Mouse (Mus musculus) embryonic facial prominence, embryonic 12.5 days (tissue): ENCODE data around the gene Spag16. TPM values are rescaled to one million over a fixed set of nuclear protein-coding genes. Genes with fewer than 3 reads are reported as not detected.

Source experiments
- ATAC-seq: fragments of 200-750 bp; cut with Nextera tagmentation; 2 replicates; pipeline ENCODE4 v1.8.0; 2017; ENCODE audit not compliant: insufficient number of reproducible peaks, insufficient read depth, low FRiP score, low TSS enrichment
- H3K27ac ChIP-seq: fragments of 300-500 bp; sonication (generic); 2 replicates; pipeline ENCODE4 v1.5.1; 2016; ENCODE audit warnings: mild to moderate bottlenecking
- H3K27me3 ChIP-seq: fragments of 300-500 bp; sonication (generic); 2 replicates; pipeline ENCODE4 v1.6.1; 2016; ENCODE audit warnings: mild to moderate bottlenecking, moderate library complexity
- H3K36me3 ChIP-seq: fragments of 300-500 bp; sonication (generic); 2 replicates; pipeline ENCODE4 v1.6.1; 2016; ENCODE audit warnings: mild to moderate bottlenecking
- H3K4me1 ChIP-seq: fragments of 300-500 bp; sonication (generic); 2 replicates; pipeline ENCODE4 v1.6.1; 2016
- H3K4me2 ChIP-seq: fragments of 300-500 bp; sonication (generic); replicated peaks from 2 replicates; pipeline ENCODE4 v1.6.1; 2016; ENCODE audit warnings: mild to moderate bottlenecking, moderate library complexity
- H3K4me3 ChIP-seq: fragments of 300-500 bp; sonication (generic); 2 replicates; pipeline ENCODE4 v1.5.1; 2016; ENCODE audit warnings: mild to moderate bottlenecking
- H3K9ac ChIP-seq: fragments of 300-500 bp; sonication (generic); 2 replicates; pipeline ENCODE4 v1.6.1; 2016; ENCODE audit warnings: mild to moderate bottlenecking, moderate library complexity
- H3K9me3 ChIP-seq: fragments of 300-500 bp; sonication (generic); 2 replicates; pipeline ENCODE4 v1.6.1; 2016; ENCODE audit warnings: mild to moderate bottlenecking, moderate library complexity
- WGBS: fragments of 180-500 bp; shearing (Covaris S2); methylation state at CpG from one replicate; pipeline ENCODE4 v1.1.7; 2016; 5-methylcytosine and 5-hydroxymethylcytosine counted together
- polyA plus RNA-seq: library from polyadenylated mRNA; unstranded; fragments of >200 nt; fragmentation: Nextera tagmentation; extraction: Ambion mirVana; gene quantifications from 2 replicates; pipeline ENCODE4 v1.2.1, GENCODE M21; 2016

Gene Spag16
- polyA plus RNA-seq, 1 experiment from 2014 or later: 1.2 TPM

DNA sequence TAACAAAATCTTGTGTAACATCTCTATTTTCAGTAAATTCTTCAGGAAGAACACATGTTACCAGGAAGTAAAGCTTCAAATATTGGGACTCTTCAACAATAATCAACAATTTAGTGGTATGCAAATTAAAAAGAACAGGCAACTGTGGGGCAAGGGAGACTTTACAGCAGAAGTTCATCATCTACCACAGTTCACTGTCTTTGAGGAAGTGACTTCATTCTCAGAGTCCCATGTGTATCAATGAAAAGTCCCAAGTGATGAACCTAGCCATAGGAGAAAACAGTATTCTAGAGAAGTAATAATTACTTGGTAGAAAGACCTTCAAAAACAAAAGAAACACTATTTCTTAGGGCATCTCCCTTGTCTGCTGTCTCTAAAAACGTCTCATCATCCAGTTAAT is 457.4 kb downstream of the Spag16 start:
- 68% methylated on average over 1 of the region's 1 CpGs for WGBS
- ATAC-seq: no peak
- Histone ChIP-seq H3K27ac (no peak overlapping the region), H3K4me3 (no peak overlapping the region), H3K27me3 (no peaks in the 10 kb centered on the region), H3K4me2 (no peak overlapping the region), H3K36me3 (no peaks in the 10 kb centered on the region), H3K4me1 (no peaks in the 10 kb centered on the region), H3K9ac (no peak overlapping the region), H3K9me3 (no peaks in the 10 kb centered on the region)

DNA sequence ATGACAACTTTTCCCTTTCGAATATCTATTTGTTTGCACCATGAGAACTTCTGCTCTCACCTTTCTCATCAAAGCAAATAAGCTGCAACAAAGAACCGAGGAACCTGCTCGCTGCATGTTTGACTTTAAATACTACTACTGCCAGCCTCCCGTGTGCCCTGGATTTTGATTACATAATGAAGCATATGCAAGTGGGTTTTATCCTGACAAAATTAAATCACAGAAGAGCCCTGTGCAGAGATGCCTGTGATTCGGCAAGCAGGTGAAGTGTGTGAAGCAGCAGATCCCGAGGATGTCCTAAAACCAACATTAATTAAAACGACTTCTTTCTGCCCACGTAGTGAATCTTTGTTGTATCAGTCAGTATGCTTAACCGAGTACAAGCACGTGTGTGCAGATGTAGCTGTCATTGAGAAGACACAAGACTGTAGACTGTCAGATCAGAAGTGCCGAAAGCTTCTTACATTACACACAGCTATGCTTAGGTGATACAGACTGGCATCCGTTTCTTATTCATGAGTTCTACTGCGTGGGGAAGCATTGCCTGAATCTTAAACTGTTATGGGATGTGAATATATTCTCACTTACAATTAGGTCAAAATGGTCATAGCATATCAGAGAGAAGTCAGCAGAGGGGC is 489.5 kb downstream of the Spag16 start:
- Histone ChIP-seq H3K9me3 (no peaks in the 10 kb centered on the region), H3K4me1 (no peaks in the 10 kb centered on the region), H3K27ac (no peak overlapping the region), H3K27me3 (no peaks in the 10 kb centered on the region), H3K9ac (no peak overlapping the region), H3K36me3 (no peaks in the 10 kb centered on the region), H3K4me2 (no peak overlapping the region), H3K4me3 (no peak overlapping the region)
- WGBS: 80% methylated on average over 13 of the region's 13 CpGs
- ATAC-seq: no peak

DNA sequence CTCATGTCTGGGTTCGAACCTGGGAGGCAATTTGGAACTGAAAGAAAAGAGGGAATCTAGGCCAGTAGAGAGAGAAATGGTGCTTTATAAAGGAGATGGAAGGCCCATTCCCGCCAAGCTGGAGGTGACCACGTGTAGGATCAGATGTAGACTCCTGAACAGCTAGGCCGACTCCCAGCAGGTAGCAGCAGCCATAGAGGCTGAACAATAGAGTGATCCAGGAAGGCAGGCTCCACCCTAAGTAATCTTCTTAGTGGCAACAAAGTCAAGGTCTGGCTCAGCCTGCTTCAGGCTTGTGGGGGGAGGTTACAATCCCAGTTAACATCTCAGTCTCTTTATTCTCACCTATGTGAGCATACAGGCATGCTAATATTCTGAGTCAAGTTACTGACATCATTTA is 494.2 kb downstream of the Spag16 start:
- no peaks in the 10 kb centered on the region for H3K9me3 ChIP-seq
- no peaks in the 10 kb centered on the region for H3K36me3 ChIP-seq
- H3K27me3 ChIP-seq: no peaks in the 10 kb centered on the region
- no peak overlapping the region for H3K9ac ChIP-seq
- no peak for ATAC-seq
- WGBS: 79% methylated on average over 4 of the region's 4 CpGs
- H3K4me2 ChIP-seq: no peak overlapping the region
- no peak overlapping the region for H3K4me3 ChIP-seq
- no peak overlapping the region for H3K27ac ChIP-seq
- H3K4me1 ChIP-seq: no peaks in the 10 kb centered on the region

DNA sequence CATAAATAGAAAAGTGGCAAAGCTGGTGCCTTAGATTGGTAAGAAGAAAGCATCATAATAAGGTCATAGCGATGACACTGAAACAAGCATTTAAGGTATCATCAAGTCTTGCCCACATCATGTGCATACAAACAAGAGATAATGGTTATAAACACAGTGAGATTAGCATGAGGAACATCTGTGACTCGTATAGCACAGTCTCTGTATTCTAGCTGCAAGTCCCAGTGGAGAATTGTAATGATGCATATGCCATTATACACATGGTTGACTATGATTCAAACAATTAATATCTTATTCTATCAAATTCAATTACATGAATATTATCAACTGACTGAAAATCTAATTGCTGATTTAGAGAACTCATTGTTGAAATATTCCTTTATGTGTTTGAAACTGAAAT is 519.4 kb downstream of the Spag16 start:
- H3K9me3 ChIP-seq: no peaks in the 10 kb centered on the region

DNA sequence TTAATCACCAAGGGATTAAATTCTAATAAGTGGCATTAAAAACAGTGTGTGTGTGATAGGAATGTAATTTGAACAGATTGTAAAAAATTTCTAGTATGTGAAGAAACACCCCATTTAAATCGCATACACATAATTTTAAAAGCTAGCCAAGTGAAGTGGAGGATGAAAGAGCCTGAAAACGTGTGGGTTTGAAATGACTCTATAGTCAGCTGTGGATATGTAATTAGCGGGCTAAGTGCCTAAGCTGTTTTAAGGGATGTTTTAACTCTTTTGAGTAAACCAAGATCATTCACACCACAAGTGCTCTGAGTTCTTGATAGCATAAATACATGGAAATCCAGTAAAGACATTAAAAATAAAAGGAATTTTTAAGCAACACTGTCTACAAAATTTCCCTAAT is 524.6 kb downstream of the Spag16 start:
- Histone ChIP-seq H3K9ac (no peak overlapping the region), H3K9me3 (no peaks in the 10 kb centered on the region), H3K4me2 (no peak overlapping the region), H3K4me1 (no peaks in the 10 kb centered on the region), H3K36me3 (no peaks in the 10 kb centered on the region), H3K27me3 (no peaks in the 10 kb centered on the region), H3K4me3 (no peak overlapping the region), H3K27ac (no peak overlapping the region)
- ATAC-seq: no peak
- 72% methylated on average over 3 of the region's 3 CpGs for WGBS

More for the DNA sequence above, 519.4 kb downstream of the Spag16 start:
- no peak for ATAC-seq
- H3K4me2 ChIP-seq: no peak overlapping the region
- 75% methylated on average over 2 of the region's 2 CpGs for WGBS
- H3K9ac ChIP-seq: no peak overlapping the region
- no peak overlapping the region for H3K4me3 ChIP-seq
- H3K27me3 ChIP-seq: no peaks in the 10 kb centered on the region
- no peak overlapping the region for H3K27ac ChIP-seq
- no peaks in the 10 kb centered on the region for H3K36me3 ChIP-seq
- no peaks in the 10 kb centered on the region for H3K4me1 ChIP-seq

DNA sequence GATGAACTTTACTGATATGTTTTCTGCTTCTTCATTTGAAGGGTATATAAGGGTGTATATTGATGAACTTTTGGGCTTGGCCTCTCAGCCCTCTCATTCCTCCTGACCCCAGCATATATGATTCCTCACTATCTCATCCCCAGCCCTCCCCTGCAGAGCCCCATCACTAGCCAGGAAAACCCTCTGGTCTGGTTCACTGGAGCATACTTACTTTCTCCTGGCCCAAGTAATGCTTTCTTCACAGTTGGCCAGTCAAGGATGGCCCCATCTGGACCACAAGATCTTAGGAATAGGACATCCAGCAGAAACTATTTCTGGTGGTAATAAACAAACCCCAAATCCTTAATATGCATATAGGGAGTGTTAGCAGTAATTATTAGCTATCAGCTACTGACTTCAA is 527.2 kb downstream of the Spag16 start:
- Histone ChIP-seq H3K4me3 (no peak overlapping the region), H3K27ac (no peak overlapping the region), H3K9me3 (no peaks in the 10 kb centered on the region), H3K27me3 (no peaks in the 10 kb centered on the region), H3K4me2 (no peak overlapping the region), H3K4me1 (no peaks in the 10 kb centered on the region), H3K36me3 (no peaks in the 10 kb centered on the region), H3K9ac (no peak overlapping the region)
- no peak for ATAC-seq

DNA sequence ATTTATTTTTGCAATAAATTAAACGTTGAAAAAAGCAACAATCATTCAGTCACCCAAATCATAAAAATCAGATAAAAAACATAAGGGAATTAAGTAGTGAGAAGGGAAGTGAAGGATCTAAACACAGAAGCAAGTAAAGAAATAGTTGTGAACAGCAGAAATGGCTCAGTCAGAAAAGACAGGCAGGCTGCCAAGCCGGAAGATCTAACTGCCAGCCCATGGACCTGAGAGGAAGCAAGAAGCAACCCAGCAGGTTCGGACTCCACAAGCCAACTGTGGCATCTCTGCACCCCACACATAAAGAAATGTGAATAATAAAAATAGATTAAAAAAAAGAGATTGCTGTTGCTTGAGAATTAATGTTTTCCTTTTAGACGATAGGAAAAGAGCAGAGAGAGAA is 545.0 kb downstream of the Spag16 start:
- Histone ChIP-seq H3K36me3 (no peaks in the 10 kb centered on the region), H3K27me3 (no peaks in the 10 kb centered on the region), H3K9ac (no peak overlapping the region), H3K4me1 (no peaks in the 10 kb centered on the region), H3K27ac (no peak overlapping the region), H3K9me3 (no peaks in the 10 kb centered on the region), H3K4me2 (no peak overlapping the region), H3K4me3 (no peak overlapping the region)
- no peak for ATAC-seq
- 77% methylated on average over 4 of the region's 4 CpGs for WGBS

DNA sequence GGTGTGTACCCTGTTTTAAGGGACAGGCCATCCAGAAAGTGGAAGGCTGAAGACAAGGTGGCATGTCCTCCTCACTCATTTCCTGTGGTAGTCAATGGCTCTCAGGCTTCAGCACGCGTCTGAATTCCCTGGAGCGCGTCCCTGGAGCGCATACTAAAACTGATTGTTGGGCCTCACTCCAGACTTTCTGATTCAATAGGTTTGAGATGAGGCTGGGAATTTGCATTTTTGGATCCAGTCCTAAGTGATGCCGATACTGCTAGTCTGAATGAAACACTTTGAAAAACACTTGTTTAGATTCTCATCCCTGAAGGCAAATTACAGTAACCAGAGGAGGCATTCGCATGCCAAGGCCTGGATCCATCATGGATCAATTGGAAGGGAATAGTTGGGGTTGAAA is 553.3 kb downstream of the Spag16 start:
- 83% methylated on average over 7 of the region's 7 CpGs for WGBS
- Histone ChIP-seq H3K4me1 (no peaks in the 10 kb centered on the region), H3K9me3 (no peaks in the 10 kb centered on the region), H3K4me2 (no peak overlapping the region), H3K9ac (no peak overlapping the region), H3K27ac (no peak overlapping the region), H3K27me3 (no peaks in the 10 kb centered on the region), H3K36me3 (no peaks in the 10 kb centered on the region), H3K4me3 (no peak overlapping the region)
- no peak for ATAC-seq

DNA sequence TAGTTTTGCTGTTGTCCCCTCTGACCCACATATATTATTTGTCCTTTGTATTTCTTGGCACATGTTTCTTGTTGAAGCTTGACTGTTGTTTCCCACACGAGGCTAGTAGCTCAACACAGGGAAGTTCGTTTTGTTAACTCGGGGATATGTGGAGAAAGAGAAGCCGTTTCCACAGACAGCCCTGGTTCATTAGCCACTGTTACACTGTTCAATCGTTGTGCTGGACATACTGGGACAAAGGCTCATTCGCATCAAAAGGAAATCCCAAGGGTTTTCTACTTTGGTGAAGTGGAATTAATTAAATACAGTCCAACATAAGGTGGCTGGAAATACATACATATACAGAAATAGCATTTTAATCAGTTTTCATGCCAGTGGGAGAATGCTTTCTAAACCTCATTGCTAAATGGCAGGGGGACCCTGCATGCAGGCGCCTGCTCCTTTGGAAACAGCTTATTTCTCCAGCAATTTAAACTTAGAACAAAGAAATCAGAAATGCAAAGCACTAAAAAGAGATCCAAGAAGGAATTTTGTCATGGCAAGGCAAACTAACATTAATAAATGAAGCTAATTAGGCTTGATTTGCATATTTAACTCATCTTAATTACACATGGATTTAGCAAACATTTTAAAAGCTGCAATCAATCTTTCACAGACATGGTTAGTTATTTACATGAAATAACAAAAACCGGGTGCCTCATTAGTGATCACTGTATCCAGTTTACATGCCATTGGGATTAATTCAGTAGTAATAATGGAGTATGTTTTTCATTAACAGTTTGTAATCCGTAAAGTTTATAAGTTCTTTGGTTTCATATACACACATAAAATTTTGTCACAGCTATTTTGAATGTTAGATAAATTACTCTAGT is 615.7 kb downstream of the Spag16 start:
- 53% methylated on average over 9 of the region's 9 CpGs for WGBS
- no peaks in the 10 kb centered on the region for H3K9me3 ChIP-seq
- no peaks in the 10 kb centered on the region for H3K27me3 ChIP-seq
- no peak overlapping the region for H3K4me2 ChIP-seq
- no peak overlapping the region for H3K9ac ChIP-seq
- no peak overlapping the region for H3K4me3 ChIP-seq
- no peak overlapping the region for H3K27ac ChIP-seq
- H3K36me3 ChIP-seq: no peaks in the 10 kb centered on the region
- no peak for ATAC-seq
- H3K4me1 ChIP-seq: no peaks in the 10 kb centered on the region

DNA sequence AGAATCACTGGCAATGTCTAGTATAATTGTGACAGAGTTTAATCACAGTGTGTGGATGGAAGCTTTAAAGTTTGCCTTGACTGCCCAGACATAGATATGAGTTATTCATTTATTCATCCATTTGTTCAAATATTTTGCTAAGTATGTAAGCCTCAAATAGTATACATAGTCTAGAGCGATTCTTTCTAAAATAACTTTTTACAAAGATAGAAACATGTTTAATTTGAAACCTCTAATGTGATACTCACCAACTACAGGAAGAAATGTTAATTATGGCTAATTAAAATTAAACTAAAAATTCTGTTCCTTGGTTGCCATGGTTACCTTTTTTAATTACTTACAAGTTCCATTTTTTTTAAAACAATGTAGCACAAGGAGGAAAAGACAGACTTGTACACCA is 653.1 kb downstream of the Spag16 start:
- Histone ChIP-seq H3K4me3 (no peak overlapping the region), H3K27me3 (no peaks in the 10 kb centered on the region), H3K9ac (no peak overlapping the region), H3K27ac (no peak overlapping the region), H3K9me3 (no peaks in the 10 kb centered on the region), H3K4me2 (no peak overlapping the region), H3K4me1 (no peaks in the 10 kb centered on the region), H3K36me3 (no peaks in the 10 kb centered on the region)
- ATAC-seq: no peak
- 81% methylated on average over 1 of the region's 1 CpGs for WGBS

DNA sequence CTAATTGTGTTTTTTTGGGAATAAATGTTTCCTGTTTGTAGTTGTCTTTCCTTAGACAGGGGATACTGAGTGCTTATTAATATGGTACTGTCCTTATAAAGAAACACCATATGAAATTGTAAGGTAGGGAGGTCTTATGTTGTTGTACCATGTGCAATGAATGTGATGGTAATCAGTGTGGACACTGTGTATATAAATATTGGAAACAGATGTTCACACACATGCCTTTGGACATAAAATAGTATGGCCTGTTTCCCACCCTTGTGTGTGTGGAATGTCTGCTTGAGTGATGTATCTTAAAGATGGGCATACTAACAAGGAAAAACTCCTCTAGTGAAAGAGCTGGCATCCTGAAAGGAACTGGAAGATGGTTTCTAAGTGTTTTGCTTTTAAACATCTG is 692.1 kb downstream of the Spag16 start:
- H3K27ac ChIP-seq: no peak overlapping the region
- ATAC-seq: no peak
- H3K4me1 ChIP-seq: no peaks in the 10 kb centered on the region
- H3K9me3 ChIP-seq: 0 out of 2 replicates have a peak, but pooled peaks cover 6% of the 10 kb centered on the region
- H3K9ac ChIP-seq: no peak overlapping the region
- no peak overlapping the region for H3K4me2 ChIP-seq
- no peaks in the 10 kb centered on the region for H3K27me3 ChIP-seq
- H3K4me3 ChIP-seq: no peak overlapping the region
- H3K36me3 ChIP-seq: no peaks in the 10 kb centered on the region

DNA sequence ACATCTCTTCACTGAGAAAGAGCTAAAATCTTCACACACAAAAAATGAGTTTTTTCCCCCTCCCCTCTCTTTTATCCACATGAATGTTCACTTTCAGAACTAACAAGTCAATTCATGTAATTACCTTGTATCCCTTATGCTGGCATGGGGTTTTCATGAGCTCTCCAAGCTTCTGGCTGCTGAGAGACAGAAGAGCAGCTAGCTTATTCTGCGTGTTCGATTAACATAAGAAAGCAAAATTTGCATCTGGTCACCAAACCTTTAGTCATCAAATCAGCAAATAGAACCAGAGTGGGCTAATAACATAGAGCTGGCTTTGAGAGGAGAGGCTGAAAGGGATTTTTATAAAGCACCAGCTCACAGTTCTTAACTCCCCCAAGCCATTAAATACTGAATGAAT is 700.4 kb downstream of the Spag16 start:
- Histone ChIP-seq H3K9ac (no peak overlapping the region), H3K4me1 (no peaks in the 10 kb centered on the region), H3K4me3 (no peak overlapping the region), H3K36me3 (no peaks in the 10 kb centered on the region), H3K9me3 (0 out of 2 replicates have a peak, but pooled peaks cover 6% of the 10 kb centered on the region), H3K4me2 (no peak overlapping the region), H3K27ac (no peak overlapping the region), H3K27me3 (no peaks in the 10 kb centered on the region)
- 60% methylated on average over 2 of the region's 2 CpGs for WGBS
- no peak for ATAC-seq
